8 mouse cellular contexts compared by ENCODE assay signal in genomic region chr11:25644767-25645622, GRCm38 (mm10).
A peak's percentile ranks its signal among the peaks of the same experiment; 100 is the strongest.
DNase-seq lines count a peak whose midpoint lies in the region; ATAC-seq lines count a peak whose summit lies in the region.

No protein-coding gene starts in this region.

- no peaks in the 10 kb centered on the region for H3K4me1 ChIP-seq in heart, embryonic 13.5 days
- H3K4me1 ChIP-seq in forebrain, embryonic 11.5 days (replicated peaks; ENCODE audit: control insufficient read depth, insufficient read depth, low read length) = 0 out of 2 replicates have a peak, but pooled peaks cover 1% of the 10 kb centered on the region
- H3K4me1 ChIP-seq in midbrain, embryonic 14.5 days (ENCODE audit: control insufficient read depth, insufficient read depth, low read length) = no peaks in the 10 kb centered on the region

- H3K4me2 ChIP-seq in heart, embryonic 13.5 days = peak overlapping the region; percentile 58
- H3K4me2 ChIP-seq in forebrain, embryonic 11.5 days (ENCODE audit: low read depth, low read length, severe bottlenecking) = peak overlapping the region; percentile 33; the same call in 1 of the 2 replicates
- peak overlapping the region; percentile 42 for H3K4me2 ChIP-seq in midbrain, embryonic 14.5 days (ENCODE audit: low read length)

- peak overlapping the region; percentile 35 for H3K4me3 ChIP-seq in heart, embryonic 13.5 days
- no peak overlapping the region for H3K4me3 ChIP-seq in forebrain, embryonic 11.5 days (ENCODE audit: low read depth, low read length)
- H3K4me3 ChIP-seq in midbrain, embryonic 14.5 days (replicated peaks; ENCODE audit: low read depth, low read length) = 0 out of 2 replicates have a peak overlapping the region, but pooled peaks have one; percentile 2

- no peaks in the 10 kb centered on the region for H3K9me3 ChIP-seq in heart, embryonic 13.5 days
- H3K9me3 ChIP-seq in forebrain, embryonic 11.5 days (ENCODE audit: control insufficient read depth, low read length) = no peaks in the 10 kb centered on the region
- H3K9me3 ChIP-seq in midbrain, embryonic 14.5 days (ENCODE audit: control insufficient read depth, low read length) = no peaks in the 10 kb centered on the region

- WGBS in heart, embryonic 13.5 days = 56% methylated on average over 22 of the region's 22 CpGs
- 47% methylated on average over 22 of the region's 22 CpGs for WGBS in forebrain, embryonic 11.5 days
- WGBS in midbrain, embryonic 14.5 days = 44% methylated on average over 22 of the region's 22 CpGs

- no peaks in the 10 kb centered on the region; the same call in 1 of the 2 replicates for H3K27me3 ChIP-seq in heart, embryonic 13.5 days (replicated peaks)
- H3K27me3 ChIP-seq in forebrain, embryonic 11.5 days (ENCODE audit: control insufficient read depth, insufficient read depth, low read length) = no peaks in the 10 kb centered on the region
- no peaks in the 10 kb centered on the region for H3K27me3 ChIP-seq in midbrain, embryonic 14.5 days (ENCODE audit: control insufficient read depth, insufficient read depth, low read length)

- ATAC-seq in heart, embryonic 13.5 days (ENCODE audit: extremely low read depth, insufficient number of reproducible peaks, low FRiP score, low TSS enrichment) = no peak
- 0 out of 2 replicates have a peak, but pooled peaks have one; percentile 36 for ATAC-seq in forebrain, embryonic 11.5 days (replicated peaks; ENCODE audit: low FRiP score)
- no peak; the same call in 1 of the 2 replicates for ATAC-seq in midbrain, embryonic 14.5 days (ENCODE audit: low FRiP score, low TSS enrichment)

- H3K9ac ChIP-seq in heart, embryonic 13.5 days = no peak overlapping the region
- H3K9ac ChIP-seq in forebrain, embryonic 11.5 days (ENCODE audit: low read length) = no peak overlapping the region
- no peak overlapping the region for H3K9ac ChIP-seq in midbrain, embryonic 14.5 days (replicated peaks; ENCODE audit: low read length)

- no peaks in the 10 kb centered on the region for H3K36me3 ChIP-seq in heart, embryonic 13.5 days
- H3K36me3 ChIP-seq in forebrain, embryonic 11.5 days (ENCODE audit: control insufficient read depth, insufficient read depth, low read length) = no peaks in the 10 kb centered on the region
- H3K36me3 ChIP-seq in midbrain, embryonic 14.5 days (ENCODE audit: control insufficient read depth, insufficient read depth, low read length) = no peaks in the 10 kb centered on the region

- no peak overlapping the region for H3K27ac ChIP-seq in heart, embryonic 13.5 days (replicated peaks)
- H3K27ac ChIP-seq in forebrain, embryonic 11.5 days (ENCODE audit: low read depth, low read length) = no peak overlapping the region
- H3K27ac ChIP-seq in midbrain, embryonic 14.5 days (replicated peaks; ENCODE audit: low read depth, low read length) = peak overlapping the region; percentile 50

- DNase-seq in heart, adult 11 months = no peak
- peak; percentile 52 for DNase-seq in forebrain, embryonic 11.5 days (ENCODE audit: low spot score)
- peak; percentile 32 for DNase-seq in kidney, postnatal 14 days
- DNase-seq in midbrain, embryonic 14.5 days = peak; percentile 69
- no peak for DNase-seq in natural killer cell, adult 2 months (ENCODE audit: low spot score in 2 of 2)
- no peak for DNase-seq in cerebellum, adult 9-10 months
- DNase-seq in adrenal gland, adult 8-10 months = no peak

Comparison
In these comparisons a context has a peak if more than half of its experiments do, and no peak if none do; other contexts are left out.
1. DNase-seq: peak in forebrain, embryonic 11.5 days (single experiment), kidney, postnatal 14 days (single experiment) and midbrain, embryonic 14.5 days (single experiment); none in heart, adult 11 months (single experiment), natural killer cell, adult 2 months (0 of 2), cerebellum, adult 9-10 months (single experiment) and adrenal gland, adult 8-10 months (single experiment).
2. Peak in every context shown above with its lines, with median percentiles within 50 percentile points of each other: H3K4me2 ChIP-seq.